Mouse (Mus musculus) urinary bladder, postnatal 4 days (tissue): ENCODE results near the gene Hykk.

Experiments used
- DNase-seq, 2 experiments: peaks; one replicate each; pipeline ENCODE4 v3.0.0; 2021 to 2022; ENCODE audit warnings: low spot score in 2 of 2

Hykk gene

GRCm38 (mm10) chr9:54981291-54982191 is 64.5 kb downstream of the Hykk start:
- no peak for DNase-seq

- DNase-seq: no peak
Measured at GRCm38 (mm10) chr9:54982401-54982800, 65.3 kb downstream of the Hykk start.

DNA sequence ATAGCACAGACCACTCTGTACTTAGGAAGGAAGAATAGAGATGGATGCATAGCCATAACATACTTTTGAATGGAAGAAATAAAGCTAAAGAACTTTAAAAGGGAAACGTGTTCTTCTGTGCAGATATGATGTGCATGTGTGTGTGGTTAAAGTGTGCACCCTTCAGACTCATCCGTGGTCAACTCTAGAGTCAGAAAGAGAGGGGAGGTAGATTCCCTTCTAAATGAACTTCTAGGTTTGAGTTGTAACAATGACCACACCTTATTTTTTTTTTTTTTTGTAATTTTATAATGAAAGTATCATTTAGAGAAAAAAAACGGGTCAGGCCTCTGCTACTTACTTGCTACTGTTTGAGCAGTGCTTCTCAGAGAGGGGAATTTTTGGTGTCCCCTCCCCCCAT is 73.3 kb downstream of the Hykk start:
- no peak for DNase-seq

- no peak for DNase-seq
Measured at GRCm38 (mm10) chr9:54994381-54994780, 77.3 kb downstream of the Hykk start.

DNA sequence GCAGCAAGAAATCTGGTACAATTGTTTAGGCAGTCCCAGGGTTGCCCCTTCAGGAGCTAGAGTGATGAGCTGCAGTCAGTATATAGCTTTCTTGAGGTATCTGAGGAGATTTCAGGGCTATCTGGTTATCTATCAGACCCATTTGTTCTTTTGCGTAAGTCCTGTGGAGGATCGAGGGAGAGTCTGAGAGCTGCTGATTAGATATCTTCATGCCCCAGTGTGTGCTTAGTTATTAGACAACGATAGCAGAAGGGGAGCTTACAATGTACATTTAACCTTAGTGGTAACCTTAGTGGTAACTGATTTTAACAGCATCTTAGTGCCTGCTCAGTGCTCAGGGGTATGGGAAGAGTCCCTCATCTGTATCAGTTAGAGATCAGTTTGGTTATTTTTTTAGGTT is 78.6 kb downstream of the Hykk start:
- DNase-seq: no peak
